Mouse (Mus musculus) gastrocnemius, postnatal 10 days (tissue): ENCODE measurements around the gene Tcf20. TPM values are rescaled to one million over a fixed set of nuclear protein-coding genes. Genes with fewer than 3 reads are reported as not detected.
"Not testable (repeated sequence)": the region's sequence is repeated elsewhere in the genome, so short reads cannot be mapped to it uniquely, and the experiment has no call there.

ENCODE experiments used
- DNase-seq: peaks from one replicate; pipeline ENCODE4 v3.0.0; 2021; ENCODE audit warnings: mixed read lengths
- total RNA-seq, 2 experiments: library from RNA; stranded (reverse); gene quantifications; 2 replicates each; pipeline ENCODE4 v1.2.3; 2021

The Tcf20 gene
- total RNA-seq, 2 experiments from 2014 or later: 33.4 to 40.6 TPM

DNA sequence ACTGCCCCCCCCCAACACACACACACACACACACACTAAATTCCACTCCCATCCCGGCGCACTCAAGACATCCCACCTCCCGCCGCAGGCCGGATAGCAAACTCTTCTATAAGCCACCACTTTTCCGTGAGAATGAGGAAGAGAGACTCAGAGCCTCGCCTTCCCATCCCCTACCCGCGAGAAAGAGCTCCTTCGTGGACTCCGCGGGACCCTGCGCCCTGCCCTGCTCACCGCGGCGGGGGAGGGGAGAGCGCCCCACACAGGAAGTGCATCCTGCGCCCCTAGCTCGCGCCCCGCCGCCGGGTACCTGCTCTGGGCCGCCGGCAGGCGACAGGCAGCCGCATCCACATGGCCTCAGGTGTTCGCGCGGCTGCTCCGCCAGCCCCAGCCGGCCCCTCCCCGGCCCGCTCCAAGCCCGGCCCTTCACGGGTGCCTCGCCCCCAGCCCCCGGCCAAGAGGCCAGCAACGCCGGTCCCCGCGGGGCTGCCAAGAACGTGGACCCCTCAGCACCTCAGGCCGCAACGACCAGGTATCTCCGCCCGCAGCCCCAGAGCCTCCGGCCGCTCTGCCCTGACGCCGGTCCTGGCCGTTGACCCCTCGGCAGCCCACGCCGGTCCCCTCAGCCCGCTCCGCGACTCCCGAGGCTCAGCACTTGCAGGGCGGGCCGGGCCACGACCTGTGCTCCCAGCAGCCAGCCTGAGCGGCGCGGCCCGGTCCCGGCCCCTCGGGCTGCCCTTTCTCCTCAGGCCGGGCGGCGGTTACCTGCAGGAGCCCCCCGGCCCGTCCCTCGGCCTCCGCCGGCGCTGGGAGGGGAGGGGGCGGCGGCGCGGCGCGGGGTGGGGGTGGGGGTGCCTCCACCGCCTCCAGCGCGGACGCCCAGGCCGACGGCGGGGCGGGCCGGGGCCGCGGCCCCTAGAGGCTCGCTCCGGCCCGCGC, 88.7 kb downstream of the Tcf20 start:
- peak; percentile 53 for DNase-seq

DNA sequence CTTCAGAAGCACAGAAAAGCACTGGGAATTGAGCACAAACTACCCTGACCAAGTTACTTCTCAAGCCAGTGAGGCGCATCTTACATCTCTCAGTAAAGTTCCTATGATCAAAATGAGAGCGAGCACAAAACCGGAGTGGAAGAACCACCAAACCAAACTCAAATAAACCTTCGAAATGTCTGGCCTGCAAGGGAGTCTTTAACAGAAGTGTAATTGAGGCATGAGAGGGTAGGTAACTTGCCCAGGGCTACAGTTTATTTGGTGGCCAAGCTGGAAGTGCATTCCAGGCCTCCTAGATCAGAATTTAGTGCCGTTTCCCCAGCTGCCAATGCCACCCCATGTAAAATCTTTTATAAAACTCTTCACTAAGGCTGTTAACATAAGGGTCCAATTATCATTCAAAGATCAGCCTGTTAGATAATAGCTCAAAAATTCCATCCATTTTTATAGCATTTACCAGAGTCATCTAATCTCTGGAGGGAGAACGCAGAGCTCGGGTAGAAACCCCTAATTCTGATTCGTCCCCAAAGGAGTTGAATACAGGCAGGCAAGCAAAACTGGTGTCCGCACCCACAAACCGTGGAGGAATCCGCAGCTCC, 89.4 kb downstream of the Tcf20 start:
- DNase-seq: no peak

DNA sequence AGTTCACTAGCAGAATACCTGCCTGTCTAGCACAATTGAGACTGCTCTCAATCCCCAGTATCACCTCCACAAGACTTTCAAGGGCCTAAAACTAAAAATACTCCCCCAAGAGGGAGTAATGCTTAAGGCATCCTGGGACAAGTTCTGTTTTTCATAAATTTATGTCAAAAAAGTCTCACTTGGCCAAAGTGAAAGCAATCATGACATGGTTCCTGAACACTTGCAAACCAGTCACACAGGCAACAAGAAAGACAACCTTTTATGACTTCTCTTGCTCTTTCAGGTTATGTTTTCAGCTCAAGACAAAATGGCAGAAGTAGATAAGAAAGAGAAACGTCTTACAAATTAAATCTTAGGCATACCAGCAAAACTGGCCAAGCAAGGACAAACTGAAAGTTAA, 91.3 kb downstream of the Tcf20 start:
- no peak for DNase-seq

DNA sequence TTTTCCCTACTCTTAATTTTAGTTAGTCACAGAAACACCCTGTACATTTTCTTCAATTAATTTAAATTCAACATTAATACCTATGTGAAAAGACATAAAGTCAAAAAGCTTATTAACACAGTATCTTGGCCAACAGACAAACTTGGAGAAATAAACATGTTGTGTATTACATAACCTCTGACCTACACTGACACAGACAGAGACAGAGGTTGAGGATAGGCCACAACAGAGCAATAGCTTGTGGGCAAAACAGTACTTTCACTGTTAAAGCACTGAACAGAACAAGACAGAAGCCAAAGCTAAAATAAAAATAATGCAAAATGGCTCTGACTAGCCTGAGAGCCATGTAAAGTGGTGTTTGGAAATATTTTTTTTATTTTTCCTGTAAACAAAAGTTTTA, 97.2 kb downstream of the Tcf20 start:
- DNase-seq: no peak

DNA sequence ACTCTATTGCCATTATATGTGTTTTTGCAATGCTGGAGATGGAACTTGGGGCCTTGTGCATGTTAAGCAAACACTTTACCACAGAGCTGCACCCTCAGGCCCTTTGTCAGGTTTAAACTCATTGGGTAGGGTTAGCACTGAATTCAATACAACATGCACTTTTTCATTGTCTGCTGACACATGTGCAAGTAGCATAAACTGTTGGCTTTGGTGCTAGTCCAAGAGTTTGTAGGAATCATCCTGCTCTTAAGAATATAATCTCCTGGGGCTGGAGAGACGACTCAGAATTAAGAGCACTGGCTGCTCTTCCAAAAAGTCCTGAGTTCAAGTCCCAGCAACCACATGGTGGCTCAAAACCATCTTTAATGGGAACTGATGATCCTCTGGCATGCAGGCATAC, 98.2 kb downstream of the Tcf20 start:
- no peak for DNase-seq

- DNase-seq: no peak
These were observed 99.2 kb downstream of the Tcf20 start for GRCm38 (mm10) chr15:82888466-82888865.

DNA sequence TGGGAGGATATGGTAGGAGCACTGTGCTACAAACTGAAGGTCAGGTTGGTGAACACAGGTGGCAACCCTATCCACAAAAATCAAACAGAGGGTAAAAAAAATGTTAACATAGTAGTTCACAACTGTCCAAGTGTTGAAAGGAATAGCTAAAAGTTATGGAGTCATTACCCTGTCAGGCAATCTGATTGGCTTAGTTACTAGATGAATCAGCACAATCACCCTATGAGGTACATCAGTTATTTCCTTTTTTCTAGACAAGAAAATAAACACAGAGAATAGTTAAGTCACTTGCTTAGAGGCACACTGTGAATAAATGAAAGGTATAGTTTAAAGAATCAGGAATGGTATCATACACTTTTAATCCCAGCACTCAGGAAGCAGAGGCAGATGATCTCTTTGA, 110.4 kb downstream of the Tcf20 start:
- DNase-seq: no peak

DNA sequence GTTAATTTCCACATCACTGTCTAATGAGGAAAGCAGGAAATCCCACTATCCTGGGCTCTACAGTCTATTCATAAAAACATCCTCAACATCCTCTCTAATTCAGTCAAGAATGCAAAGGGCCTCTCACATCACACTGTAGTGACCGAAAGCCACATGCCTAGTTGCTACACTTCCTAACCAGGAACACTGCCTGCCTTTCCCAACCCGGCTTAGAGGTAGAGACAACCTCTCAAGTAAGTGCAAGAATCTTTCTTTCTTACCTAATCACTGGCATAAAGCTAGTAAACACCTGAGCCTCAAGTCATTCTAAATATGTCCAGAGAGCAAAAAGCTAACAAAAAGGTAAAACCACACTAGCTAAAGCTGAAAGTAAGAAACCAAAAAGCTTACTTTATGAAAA, 110.8 kb downstream of the Tcf20 start:
- DNase-seq: no peak

DNA sequence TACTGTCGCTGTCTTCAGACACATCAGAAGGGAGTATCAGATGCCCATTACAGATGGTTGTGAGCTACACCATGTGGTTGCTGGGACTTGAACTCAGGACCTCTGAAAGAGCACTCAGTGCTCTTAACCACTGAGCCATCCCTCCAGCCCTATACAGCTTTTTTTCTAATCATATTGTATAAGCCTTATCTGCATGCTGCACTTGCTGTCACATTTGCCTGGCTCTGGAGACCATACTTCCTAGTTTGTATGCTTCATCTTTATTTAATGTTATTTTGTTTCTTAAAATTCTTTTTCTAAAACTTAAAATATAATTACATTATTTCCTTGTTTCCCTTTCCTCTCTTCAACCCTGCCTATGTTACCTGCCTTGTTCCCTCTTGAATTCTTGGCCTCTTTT, 115.6 kb downstream of the Tcf20 start:
- DNase-seq: no peak

DNA sequence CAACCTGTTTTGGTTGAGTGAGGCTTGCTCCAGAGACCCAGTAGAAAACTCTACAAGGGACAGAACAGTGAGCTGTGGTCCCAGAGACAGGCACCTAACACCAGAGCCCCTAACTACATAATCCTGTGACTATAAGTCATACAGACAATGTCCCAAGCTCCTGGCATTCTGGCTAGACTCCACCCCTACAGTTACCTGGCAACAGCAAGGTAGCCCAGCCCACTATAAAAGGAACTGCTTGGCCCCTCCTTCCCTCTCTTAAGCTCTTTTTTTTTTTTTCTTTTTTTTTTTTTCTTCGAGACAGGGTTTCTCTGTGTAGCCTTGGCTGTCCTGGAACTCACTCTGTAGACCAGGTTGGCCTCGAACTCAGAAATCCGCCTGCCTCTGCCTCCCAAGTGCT, 121.4 kb downstream of the Tcf20 start:
- not testable (repeated sequence) for DNase-seq

DNA sequence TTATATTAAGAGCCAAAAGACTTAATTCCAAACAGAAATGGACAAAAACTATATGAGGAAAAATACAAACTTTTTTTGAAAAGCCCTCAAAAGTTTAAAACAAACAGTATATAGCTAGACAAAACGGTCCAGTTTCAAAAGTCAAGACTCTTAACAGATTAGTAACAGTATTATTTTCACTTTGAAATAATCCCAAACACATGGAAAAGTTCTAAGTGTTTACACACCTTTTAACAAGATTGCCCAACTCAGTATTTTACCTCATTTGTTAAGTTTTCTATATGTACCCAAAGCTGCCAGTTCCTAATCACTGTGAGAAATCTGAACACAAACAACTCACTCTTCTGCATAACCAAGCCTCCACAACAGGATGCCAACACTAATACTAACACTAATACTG, 124.0 kb downstream of the Tcf20 start:
- DNase-seq: no peak

GRCm38 (mm10) chr15:82856652-82857378, 130.9 kb downstream of the Tcf20 start:
- DNase-seq: no peak

- no peak for DNase-seq
These were observed 131.6 kb downstream of the Tcf20 start for GRCm38 (mm10) chr15:82856065-82856464.

GRCm38 (mm10) chr15:82839146-82839545, 148.5 kb downstream of the Tcf20 start:
- DNase-seq: no peak

- no peak for DNase-seq
These were observed 157.8 kb downstream of the Tcf20 start for GRCm38 (mm10) chr15:82829917-82830316.

DNA sequence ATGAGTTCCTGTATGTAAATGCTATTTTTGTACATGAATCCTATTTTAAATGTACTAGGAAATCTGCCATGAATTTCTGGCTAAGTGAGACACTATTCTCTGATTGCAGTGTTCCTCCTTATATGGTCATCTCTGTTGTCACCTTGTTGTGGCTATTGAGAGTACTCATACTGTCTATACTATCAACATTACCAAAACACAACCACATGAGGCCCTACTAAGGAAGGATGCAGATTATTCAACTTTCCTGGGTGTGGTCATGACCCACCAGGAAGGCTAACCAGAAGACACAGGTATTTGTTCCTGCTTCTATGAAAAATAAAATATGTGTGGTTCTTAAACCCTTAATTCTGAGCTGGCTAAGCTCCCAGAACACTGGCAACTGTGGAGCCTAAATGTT, 161.8 kb downstream of the Tcf20 start:
- no peak for DNase-seq

- DNase-seq: no peak
These were observed 165.3 kb downstream of the Tcf20 start for GRCm38 (mm10) chr15:82822347-82822746.

DNA sequence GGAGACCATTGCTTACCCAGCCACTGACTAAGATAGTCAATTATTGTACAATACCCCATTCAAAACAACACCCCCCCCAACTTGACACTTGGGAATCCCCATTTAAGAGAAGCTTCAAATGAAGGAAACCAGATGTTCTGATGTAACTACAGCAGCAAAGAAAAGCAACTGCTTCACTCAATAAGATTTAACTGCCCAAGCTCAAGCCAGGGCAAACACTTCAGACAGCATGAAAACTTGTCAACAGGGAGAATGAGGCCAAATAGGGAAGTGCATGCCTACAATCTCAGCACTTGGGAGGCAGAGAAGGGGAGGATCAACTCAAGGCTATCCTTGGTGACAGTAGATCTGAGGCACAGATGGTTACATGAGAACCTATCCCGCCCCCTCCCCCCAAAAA, 166.0 kb downstream of the Tcf20 start:
- no peak for DNase-seq

DNA sequence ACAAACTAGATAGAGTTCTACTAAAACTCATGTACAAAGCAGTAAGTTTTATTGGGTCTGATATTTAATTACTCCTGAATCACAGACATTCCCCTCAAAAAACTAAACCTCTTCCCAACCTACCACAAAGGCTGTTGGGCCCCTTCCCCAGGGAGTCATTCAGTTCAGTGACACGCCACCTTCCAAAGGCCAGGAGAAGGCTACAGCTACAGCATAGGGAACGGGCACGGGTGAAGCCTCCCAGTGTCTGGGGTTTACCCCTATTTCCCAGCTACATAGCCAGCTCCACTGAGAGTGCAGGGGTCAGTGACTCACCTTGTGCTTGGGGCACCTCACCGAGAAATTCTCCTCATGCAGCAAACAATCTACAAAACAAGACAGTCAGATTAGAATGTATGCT, 172.4 kb downstream of the Tcf20 start:
- DNase-seq: no peak

DNA sequence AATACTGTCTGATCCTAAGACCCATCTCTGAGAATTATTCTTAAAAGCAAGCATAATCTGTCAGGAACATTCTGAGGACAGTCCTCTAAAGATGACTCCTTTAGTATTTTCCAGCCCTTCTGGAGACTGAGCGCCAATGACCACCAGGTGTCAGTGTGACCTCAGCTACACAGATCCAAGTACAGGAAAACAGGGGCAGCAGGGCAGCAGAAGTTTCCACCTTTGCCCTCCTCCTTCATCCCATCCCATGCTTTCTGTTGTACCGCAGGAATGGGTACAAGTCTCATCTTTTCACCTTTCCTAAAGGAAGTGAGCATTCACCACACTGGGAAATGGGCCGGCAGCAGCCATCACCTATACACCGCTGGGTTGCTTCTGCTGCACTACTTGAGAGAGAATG, 172.9 kb downstream of the Tcf20 start:
- DNase-seq: peak; percentile 66

GRCm38 (mm10) chr15:82814321-82814720, 173.4 kb downstream of the Tcf20 start:
- no peak for DNase-seq

GRCm38 (mm10) chr15:82810556-82810955, 177.1 kb downstream of the Tcf20 start:
- DNase-seq: no peak

DNA sequence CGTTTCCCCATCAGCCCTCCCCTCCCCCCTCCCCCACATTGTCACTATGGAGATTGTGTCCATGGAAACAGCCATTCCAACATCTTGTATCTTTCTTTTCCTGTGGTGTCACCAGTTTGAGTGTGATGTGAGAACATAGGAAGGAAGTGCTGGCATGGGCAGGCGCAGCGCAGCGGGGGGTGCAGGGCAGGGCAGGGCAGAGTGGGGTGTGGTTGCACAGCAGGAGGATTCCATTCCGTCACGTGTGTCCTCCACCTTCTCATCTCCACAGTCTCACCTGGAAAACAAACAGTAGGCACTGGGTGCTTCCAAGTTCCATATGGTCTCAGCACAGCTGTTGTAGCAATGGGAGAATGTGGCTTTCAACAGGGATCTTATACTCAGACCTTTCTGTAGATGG, 178.2 kb downstream of the Tcf20 start:
- no peak for DNase-seq
